Mouse (Mus musculus): ENCODE data around the gene Tfcp2. TPM values are rescaled to one million over a fixed set of nuclear protein-coding genes. Genes with fewer than 3 reads are reported as not detected.
A peak's percentile ranks its signal among the peaks of the same experiment; 100 is the strongest.

Tfcp2 gene
- total RNA-seq, 1 experiment, result 13.6 TPM

- H3K36me3 ChIP-seq (ENCODE audit: control insufficient read depth, insufficient read depth, low read length, poor library complexity, severe bottlenecking), result no peaks in the 10 kb centered on the region
- no peak overlapping the region for H3K27ac ChIP-seq (ENCODE audit: insufficient read depth, low read depth, low read length, poor library complexity, severe bottlenecking)
- TF ChIP-seq MAFK (IDR thresholded peaks at IDR 0.05; ENCODE audit: insufficient read depth, low read depth, low read length) (no peak), ZNF384 (IDR thresholded peaks at IDR 0.05; ENCODE audit: low read depth, low read length) (no peak), CHD2 (IDR thresholded peaks at IDR 0.05; ENCODE audit: low read depth, low read length) (no peak), HCFC1 (IDR thresholded peaks at IDR 0.05; ENCODE audit: borderline replicate concordance, insufficient read depth, low read length) (no peak), ZC3H11A (IDR thresholded peaks at IDR 0.05; ENCODE audit: borderline replicate concordance, low read depth, low read length) (no peak)
- no peak for DNase-seq (ENCODE audit: low read depth, low spot score)
- in situ Hi-C loops (cut with MboI; ENCODE audit: low sequenced_read_pairs in 2 of 2, unreplicated experiment in 2 of 2), result no loop called here
- peaks cover 0 to 15% of the 10 kb centered on the region in 2 experiments; a peak in 3 of 4 replicates for H3K4me1 ChIP-seq (ENCODE audit: control insufficient read depth in 2 of 2, insufficient read depth in 2 of 2, low read length in 2 of 2, poor library complexity in 1 of 2)
- no peak overlapping the region for H3K9ac ChIP-seq (ENCODE audit: insufficient read depth, low read depth, low read length, poor library complexity, severe bottlenecking)
- no peaks in the 10 kb centered on the region for H3K9me3 ChIP-seq (ENCODE audit: control insufficient read depth, insufficient read depth, low read depth, low read length)
- no peak overlapping the region for H3K4me3 ChIP-seq (ENCODE audit: insufficient read depth in 1 of 2, low read depth in 1 of 2, low read length in 2 of 2, poor library complexity in 1 of 2, severe bottlenecking in 1 of 2)
Observed at GRCm38 (mm10) chr15:100470037-100470436, 81.8 kb downstream of the Tfcp2 start.

GRCm38 (mm10) chr15:100469189-100469545 lies 82.6 kb downstream of the Tfcp2 start:
- Histone ChIP-seq H3K9ac (ENCODE audit: insufficient read depth, low read depth, low read length, poor library complexity, severe bottlenecking) (peak overlapping the region; percentile 84), H3K27ac (ENCODE audit: insufficient read depth, low read depth, low read length, poor library complexity, severe bottlenecking) (no peak overlapping the region), H3K4me1 (ENCODE audit: control insufficient read depth in 2 of 2, insufficient read depth in 2 of 2, low read length in 2 of 2, poor library complexity in 1 of 2) (peaks cover 0 to 10% of the 10 kb centered on the region in 2 experiments; a peak in 2 of 4 replicates), H3K36me3 (ENCODE audit: control insufficient read depth, insufficient read depth, low read length, poor library complexity, severe bottlenecking) (no peaks in the 10 kb centered on the region), H3K4me3 (ENCODE audit: insufficient read depth in 1 of 2, low read depth in 1 of 2, low read length in 2 of 2, poor library complexity in 1 of 2, severe bottlenecking in 1 of 2) (peak overlapping the region; percentile 84 to 89), H3K9me3 (ENCODE audit: control insufficient read depth, insufficient read depth, low read depth, low read length) (no peaks in the 10 kb centered on the region)
- DNase-seq (ENCODE audit: low read depth, low spot score), result no peak
- TF ChIP-seq ZNF384 (IDR thresholded peaks at IDR 0.05; ENCODE audit: low read depth, low read length) (no peak), MAFK (IDR thresholded peaks at IDR 0.05; ENCODE audit: insufficient read depth, low read depth, low read length) (no peak), CHD2 (IDR thresholded peaks at IDR 0.05; ENCODE audit: low read depth, low read length) (no peak), HCFC1 (IDR thresholded peaks at IDR 0.05; ENCODE audit: borderline replicate concordance, insufficient read depth, low read length) (no peak), ZC3H11A (IDR thresholded peaks at IDR 0.05; ENCODE audit: borderline replicate concordance, low read depth, low read length) (no peak)
- in situ Hi-C loops (cut with MboI; ENCODE audit: low sequenced_read_pairs in 2 of 2, unreplicated experiment in 2 of 2), result no loop called here

GRCm38 (mm10) chr15:100468295-100469188 lies 83.3 kb downstream of the Tfcp2 start, which contains the start of gene Letmd1:
TSS of gene Letmd1 (plus strand) at chr15:100469023.
- peak within 1 kb of the TSS; percentile 84 for H3K9ac ChIP-seq (ENCODE audit: insufficient read depth, low read depth, low read length, poor library complexity, severe bottlenecking)
- in situ Hi-C loops (cut with MboI; ENCODE audit: low sequenced_read_pairs in 2 of 2, unreplicated experiment in 2 of 2), result no loop called here
- peaks cover 0 to 8% of the 10 kb centered on the region in 2 experiments; a peak in 2 of 4 replicates for H3K4me1 ChIP-seq (ENCODE audit: control insufficient read depth in 2 of 2, insufficient read depth in 2 of 2, low read length in 2 of 2, poor library complexity in 1 of 2)
- no peaks in the 10 kb centered on the region for H3K36me3 ChIP-seq (ENCODE audit: control insufficient read depth, insufficient read depth, low read length, poor library complexity, severe bottlenecking)
- peak within 1 kb of the TSS; percentile 84 to 89 for H3K4me3 ChIP-seq (ENCODE audit: insufficient read depth in 1 of 2, low read depth in 1 of 2, low read length in 2 of 2, poor library complexity in 1 of 2, severe bottlenecking in 1 of 2)
- no peaks in the 10 kb centered on the region for H3K9me3 ChIP-seq (ENCODE audit: control insufficient read depth, insufficient read depth, low read depth, low read length)
- peak within 1 kb of the TSS; percentile 39 for H3K27ac ChIP-seq (ENCODE audit: insufficient read depth, low read depth, low read length, poor library complexity, severe bottlenecking)
- TF ChIP-seq CHD2 (IDR thresholded peaks at IDR 0.05; ENCODE audit: low read depth, low read length), result no peak
- 0 out of 2 replicates have a peak, but pooled peaks have one; percentile 8 for TF ChIP-seq ZC3H11A (IDR thresholded peaks at IDR 0.05; ENCODE audit: borderline replicate concordance, low read depth, low read length)
- peak; percentile 66 for DNase-seq (ENCODE audit: low read depth, low spot score)

DNA sequence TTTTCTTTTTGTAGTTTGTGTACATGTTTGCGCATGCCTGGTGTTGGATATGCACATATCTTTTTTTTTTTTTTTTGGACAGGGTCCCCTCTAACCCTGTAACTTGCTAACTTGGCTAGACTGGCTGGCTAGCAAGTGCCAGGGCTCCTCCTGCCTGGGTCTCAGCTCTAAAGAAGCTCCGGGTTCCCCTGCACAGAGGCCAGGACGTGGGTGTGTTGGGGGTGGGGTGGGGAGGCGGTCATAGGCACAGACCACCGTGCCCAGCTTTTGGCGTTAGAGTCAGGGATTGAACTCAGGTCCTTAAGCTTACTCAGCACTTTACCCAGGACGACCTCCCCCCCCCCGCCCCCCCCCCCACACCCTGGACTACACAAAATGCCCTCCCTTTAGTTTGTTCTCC lies 84.1 kb downstream of the Tfcp2 start:
- no peak overlapping the region for H3K9ac ChIP-seq (ENCODE audit: insufficient read depth, low read depth, low read length, poor library complexity, severe bottlenecking)
- no peaks in the 10 kb centered on the region for H3K36me3 ChIP-seq (ENCODE audit: control insufficient read depth, insufficient read depth, low read length, poor library complexity, severe bottlenecking)
- peaks cover 0 to 5% of the 10 kb centered on the region in 2 experiments; a peak in 1 of 4 replicates for H3K4me1 ChIP-seq (ENCODE audit: control insufficient read depth in 2 of 2, insufficient read depth in 2 of 2, low read length in 2 of 2, poor library complexity in 1 of 2)
- no peak overlapping the region; a peak in 2 of 4 replicates for H3K4me3 ChIP-seq (ENCODE audit: insufficient read depth in 1 of 2, low read depth in 1 of 2, low read length in 2 of 2, poor library complexity in 1 of 2, severe bottlenecking in 1 of 2)
- in situ Hi-C loops (cut with MboI; ENCODE audit: low sequenced_read_pairs in 2 of 2, unreplicated experiment in 2 of 2), result no loop called here
- no peak overlapping the region for H3K27ac ChIP-seq (ENCODE audit: insufficient read depth, low read depth, low read length, poor library complexity, severe bottlenecking)
- DNase-seq (ENCODE audit: low read depth, low spot score), result no peak
- TF ChIP-seq ZC3H11A (IDR thresholded peaks at IDR 0.05; ENCODE audit: borderline replicate concordance, low read depth, low read length) (no peak), CHD2 (IDR thresholded peaks at IDR 0.05; ENCODE audit: low read depth, low read length) (no peak), ZNF384 (IDR thresholded peaks at IDR 0.05; ENCODE audit: low read depth, low read length) (no peak), MAFK (IDR thresholded peaks at IDR 0.05; ENCODE audit: insufficient read depth, low read depth, low read length) (no peak), HCFC1 (IDR thresholded peaks at IDR 0.05; ENCODE audit: borderline replicate concordance, insufficient read depth, low read length) (no peak)
- no peaks in the 10 kb centered on the region for H3K9me3 ChIP-seq (ENCODE audit: control insufficient read depth, insufficient read depth, low read depth, low read length)

All from ES-E14 (cell line).